Mouse (Mus musculus): Measurements from ENCODE around the gene Arntl. TPM values are rescaled to one million over a fixed set of nuclear protein-coding genes. Genes with fewer than 3 reads are reported as not detected.

Gene Arntl
- total and polyA plus RNA-seq, 3 experiments, result 2.6 to 4.6 (median 3.3) TPM

GRCm38 (mm10) chr7:113168609-113169008 is 38.7 kb upstream of the Arntl start:
- Histone ChIP-seq H3K79me2 (replicated peaks; ENCODE audit: control insufficient read depth, extremely low read depth, insufficient read depth, poor library complexity, severe bottlenecking) (no peaks in the 10 kb centered on the region), H3K27me3 (replicated peaks) (no peaks in the 10 kb centered on the region), H3K9ac (ENCODE audit: insufficient read depth, low read depth) (no peak overlapping the region), H3K4me3 (replicated peaks in 1 of 3; ENCODE audit: low read depth in 2 of 3, low read length in 2 of 3, poor library complexity in 1 of 3) (no peak overlapping the region), H3K4me2 (ENCODE audit: insufficient read depth, low read depth, poor library complexity, severe bottlenecking) (no peak overlapping the region), H3K36me3 (replicated peaks in 1 of 2; ENCODE audit: control insufficient read depth in 1 of 2, insufficient read depth in 1 of 2, low read length in 1 of 2) (no peaks in the 10 kb centered on the region), H3K4me1 (ENCODE audit: control insufficient read depth in 1 of 2, insufficient read depth in 2 of 2) (no peaks in the 10 kb centered on the region), H3K27ac (ENCODE audit: insufficient read depth, low read depth) (no peak overlapping the region), H3K9me3 (replicated peaks; ENCODE audit: low read length) (no peaks in the 10 kb centered on the region)
- no peak for DNase-seq (ENCODE audit: extremely low read depth)
- TF ChIP-seq HCFC1 (IDR thresholded peaks at IDR 0.05; ENCODE audit: low read depth, low read length) (no peak), GABPA (IDR thresholded peaks at IDR 0.05; ENCODE audit: insufficient replicate concordance, low read depth, low read length) (no peak), TCF12 (IDR thresholded peaks at IDR 0.05; ENCODE audit: low read depth, low read length) (no peak), ZNF384 (IDR thresholded peaks at IDR 0.05; ENCODE audit: low read depth, low read length) (no peak), EP300 (IDR thresholded peaks at IDR 0.05; ENCODE audit: low read length) (no peak), ELF1 (IDR thresholded peaks at IDR 0.05; ENCODE audit: low read depth, low read length) (no peak), USF2 (conservative IDR thresholded peaks at IDR 0.05; ENCODE audit: low read depth, low read length) (no peak), ZC3H11A (IDR thresholded peaks at IDR 0.05; ENCODE audit: low read depth, low read length) (no peak), POLR2AphosphoS2 (IDR thresholded peaks at IDR 0.05; ENCODE audit: low read depth, low read length) (no peak), TBP (conservative IDR thresholded peaks at IDR 0.05; ENCODE audit: low read depth, low read length) (no peak), CHD1 (IDR thresholded peaks at IDR 0.05; ENCODE audit: low read depth, low read length) (no peak)
- in situ Hi-C loops (cut with MboI; ENCODE audit: low pct_ligation_motif_present, low pct_unique_long_range_greater_than_20kb, low sequenced_read_pairs), result no loop called here
- dilution Hi-C loops (cut with MboI; ENCODE audit: extremely low pct_ligation_motif_present, extremely low pct_unique_long_range_greater_than_20kb, low sequenced_read_pairs), result no loop called here

GRCm38 (mm10) chr7:113172425-113172824 is 34.8 kb upstream of the Arntl start:
- no peak overlapping the region for H3K4me3 ChIP-seq (replicated peaks in 1 of 3; ENCODE audit: low read depth in 2 of 3, low read length in 2 of 3, poor library complexity in 1 of 3)
- no peaks in the 10 kb centered on the region for H3K27me3 ChIP-seq (replicated peaks)
- H3K9me3 ChIP-seq (replicated peaks; ENCODE audit: low read length), result no peaks in the 10 kb centered on the region
- DNase-seq (ENCODE audit: extremely low read depth), result no peak
- no peaks in the 10 kb centered on the region for H3K4me1 ChIP-seq (ENCODE audit: control insufficient read depth in 1 of 2, insufficient read depth in 2 of 2)
- no peak overlapping the region for H3K9ac ChIP-seq (ENCODE audit: insufficient read depth, low read depth)
- no peak overlapping the region for H3K27ac ChIP-seq (ENCODE audit: insufficient read depth, low read depth)
- no peaks in the 10 kb centered on the region for H3K36me3 ChIP-seq (replicated peaks in 1 of 2; ENCODE audit: control insufficient read depth in 1 of 2, insufficient read depth in 1 of 2, low read length in 1 of 2)
- no peak overlapping the region for H3K4me2 ChIP-seq (ENCODE audit: insufficient read depth, low read depth, poor library complexity, severe bottlenecking)
- no peaks in the 10 kb centered on the region for H3K79me2 ChIP-seq (replicated peaks; ENCODE audit: control insufficient read depth, extremely low read depth, insufficient read depth, poor library complexity, severe bottlenecking)
- dilution Hi-C loops (cut with MboI; ENCODE audit: extremely low pct_ligation_motif_present, extremely low pct_unique_long_range_greater_than_20kb, low sequenced_read_pairs) (no loop called here), in situ Hi-C loops (cut with MboI; ENCODE audit: low pct_ligation_motif_present, low pct_unique_long_range_greater_than_20kb, low sequenced_read_pairs) (no loop called here)
- TF ChIP-seq MXI1 (IDR thresholded peaks at IDR 0.05; ENCODE audit: low read depth, low read length) (no peak), TCF12 (IDR thresholded peaks at IDR 0.05; ENCODE audit: low read depth, low read length) (no peak), NELFE (IDR thresholded peaks at IDR 0.05; ENCODE audit: low read depth, low read length) (no peak), MAFK (IDR thresholded peaks at IDR 0.05; ENCODE audit: insufficient replicate concordance, low read length) (no peak), ZNF384 (IDR thresholded peaks at IDR 0.05; ENCODE audit: low read depth, low read length) (no peak), NRF1 (IDR thresholded peaks at IDR 0.05; ENCODE audit: low read depth, low read length) (no peak)
